Mouse (Mus musculus) intestine, embryonic 14.5 days (tissue): ENCODE measurements around the gene Pla2g6. TPM values are rescaled to one million over a fixed set of nuclear protein-coding genes. Genes with fewer than 3 reads are reported as not detected.
A peak's percentile ranks its signal among the peaks of the same experiment; 100 is the strongest.

Source experiments
- ATAC-seq: fragments of 200-750 bp; cut with Nextera tagmentation; replicated peaks from 2 replicates; pipeline ENCODE4 v1.8.0; 2017; ENCODE audit warnings: low read depth, moderate number of reproducible peaks, moderate TSS enrichment, moderate library complexity; ENCODE audit not compliant: low FRiP score, low TSS enrichment
- DNase-seq: peaks from one replicate; pipeline ENCODE4 v3.0.0-alpha.2; 2018; ENCODE audit warnings: low spot score
- H3K27ac ChIP-seq: fragments of 300-500 bp; sonication (generic); 2 replicates; pipeline ENCODE4 v1.5.1; 2014; ENCODE audit warnings: low read depth, mild to moderate bottlenecking, control low read depth
- H3K27me3 ChIP-seq: fragments of 300-500 bp; sonication (generic); replicated peaks from 2 replicates; pipeline ENCODE4 v1.6.1; 2014; ENCODE audit warnings: low read length, control low read depth; ENCODE audit not compliant: control insufficient read depth, insufficient read depth
- H3K36me3 ChIP-seq: fragments of 300-500 bp; sonication (generic); 2 replicates; pipeline ENCODE4 v1.6.1; 2014; ENCODE audit warnings: low read length, control low read depth; ENCODE audit not compliant: control insufficient read depth, insufficient read depth
- H3K4me1 ChIP-seq: fragments of 300-500 bp; sonication (generic); replicated peaks from 2 replicates; pipeline ENCODE4 v1.6.1; 2014; ENCODE audit warnings: low read length, control low read depth, mixed read lengths; ENCODE audit not compliant: control insufficient read depth, insufficient read depth
- H3K4me2 ChIP-seq: fragments of 300-500 bp; sonication (generic); 2 replicates; pipeline ENCODE4 v1.6.1; 2014; ENCODE audit warnings: low read length
- H3K4me3 ChIP-seq: fragments of 300-500 bp; sonication (generic); 2 replicates; pipeline ENCODE4 v1.5.1; 2014; ENCODE audit warnings: low read depth, low read length, control low read depth, mixed read lengths
- H3K9ac ChIP-seq: fragments of 300-500 bp; sonication (generic); 2 replicates; pipeline ENCODE4 v1.6.1; 2014; ENCODE audit warnings: mild to moderate bottlenecking, low read length
- H3K9me3 ChIP-seq: fragments of 300-500 bp; sonication (generic); 2 replicates; pipeline ENCODE4 v1.6.1; 2016; ENCODE audit warnings: low read length, control low read depth; ENCODE audit not compliant: control insufficient read depth
- WGBS: fragments of 180-500 bp; shearing (Covaris S2); extraction: QIAGEN DNeasy Blood & Tissue Kit; methylation state at CpG from one replicate; pipeline ENCODE4 v1.1.7; 2014; 5-methylcytosine and 5-hydroxymethylcytosine counted together
- polyA plus RNA-seq: library from polyadenylated mRNA; unstranded; fragments of >200 nt; fragmentation: Nextera tagmentation; extraction: Ambion mirVana; gene quantifications from 2 replicates; pipeline ENCODE4 v1.2.1, GENCODE M21; 2014

Gene Pla2g6
- polyA plus RNA-seq, 1 experiment from 2014 or later, result 20.7 TPM

DNA sequence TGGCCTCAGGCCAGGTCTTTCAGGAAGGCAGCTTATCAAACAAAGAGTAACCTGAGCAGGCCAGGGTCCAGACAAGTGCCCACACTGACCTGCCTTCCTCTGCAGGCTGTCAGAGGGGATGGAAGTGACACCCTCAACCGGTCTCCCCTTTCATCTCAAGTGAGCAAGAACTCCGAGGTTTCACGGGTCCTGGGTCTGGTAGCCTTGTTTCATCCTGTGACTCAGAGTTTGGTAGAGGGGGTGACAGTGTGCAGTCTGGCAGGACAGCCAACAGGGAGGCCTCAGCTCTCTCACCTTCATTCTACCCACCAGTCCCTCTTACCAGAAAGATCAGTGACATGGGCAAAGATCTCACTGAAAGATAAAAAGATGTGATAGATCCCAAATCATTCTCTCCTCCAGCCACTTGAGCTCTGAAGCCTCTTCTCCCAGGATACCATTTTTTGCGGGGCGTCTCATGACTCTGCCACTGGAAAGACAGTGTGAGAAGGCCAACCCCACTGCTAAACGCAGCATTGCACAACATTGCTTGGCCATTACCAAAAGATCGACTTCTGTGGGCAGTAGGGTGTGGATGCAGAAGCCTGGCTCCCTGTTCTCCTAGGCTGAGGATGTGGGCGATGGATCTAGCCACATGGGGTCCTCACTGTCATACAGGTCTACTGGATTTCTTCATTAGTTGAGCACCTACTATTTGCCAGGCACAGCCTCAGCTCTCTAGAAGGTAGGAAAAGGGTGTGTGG, 18.0 kb upstream of the Pla2g6 start, which contains the start of gene Maff:
Gene Maff, plus strand, starts transcription at position 571 of the 743 bp plus-strand sequence.
- H3K9me3 ChIP-seq, result 0 out of 2 replicates have a peak, but pooled peaks cover 2% of the 10 kb centered on the region
- ATAC-seq, result no peak
- peak within 1 kb of the TSS; percentile 87 for H3K9ac ChIP-seq
- H3K27me3 ChIP-seq, result no peaks in the 10 kb centered on the region
- DNase-seq, result no peak
- H3K36me3 ChIP-seq, result no peaks in the 10 kb centered on the region
- H3K4me3 ChIP-seq, result peak within 1 kb of the TSS; percentile 73
- 56% methylated on average over 8 of the region's 8 CpGs for WGBS
- peak within 1 kb of the TSS; percentile 99 for H3K27ac ChIP-seq
- peaks cover 7% of the 10 kb centered on the region for H3K4me1 ChIP-seq
- peak within 1 kb of the TSS; percentile 82 for H3K4me2 ChIP-seq

DNA sequence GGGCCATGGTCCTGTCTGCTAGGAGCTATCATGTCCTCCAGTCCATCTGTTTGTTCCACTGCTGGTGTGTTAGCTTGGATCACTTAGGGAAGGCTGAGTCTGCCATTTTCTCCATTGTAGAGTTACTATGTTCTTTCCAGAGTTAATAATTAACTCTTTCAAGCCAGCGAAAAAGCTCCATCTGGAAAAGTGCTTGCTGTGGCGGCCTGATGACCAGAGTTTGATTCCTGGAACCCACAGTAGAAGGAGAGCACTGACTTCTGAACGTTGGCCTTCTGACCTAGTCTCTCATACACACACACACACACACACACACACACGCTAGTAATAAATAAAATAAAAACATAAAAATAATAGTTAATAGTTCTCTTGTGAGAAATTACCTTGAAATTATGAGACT, 16.4 kb upstream of the Pla2g6 start:
- Histone ChIP-seq H3K27ac (no peak overlapping the region), H3K4me2 (no peak overlapping the region), H3K9me3 (0 out of 2 replicates have a peak, but pooled peaks cover 2% of the 10 kb centered on the region), H3K27me3 (no peaks in the 10 kb centered on the region), H3K36me3 (no peaks in the 10 kb centered on the region), H3K9ac (no peak overlapping the region), H3K4me3 (no peak overlapping the region), H3K4me1 (peaks cover 3% of the 10 kb centered on the region; the same call in 1 of the 2 replicates)
- ATAC-seq (no peak), DNase-seq (no peak)
- 67% methylated on average over 4 of the region's 4 CpGs for whole genome bisulfite sequencing

DNA sequence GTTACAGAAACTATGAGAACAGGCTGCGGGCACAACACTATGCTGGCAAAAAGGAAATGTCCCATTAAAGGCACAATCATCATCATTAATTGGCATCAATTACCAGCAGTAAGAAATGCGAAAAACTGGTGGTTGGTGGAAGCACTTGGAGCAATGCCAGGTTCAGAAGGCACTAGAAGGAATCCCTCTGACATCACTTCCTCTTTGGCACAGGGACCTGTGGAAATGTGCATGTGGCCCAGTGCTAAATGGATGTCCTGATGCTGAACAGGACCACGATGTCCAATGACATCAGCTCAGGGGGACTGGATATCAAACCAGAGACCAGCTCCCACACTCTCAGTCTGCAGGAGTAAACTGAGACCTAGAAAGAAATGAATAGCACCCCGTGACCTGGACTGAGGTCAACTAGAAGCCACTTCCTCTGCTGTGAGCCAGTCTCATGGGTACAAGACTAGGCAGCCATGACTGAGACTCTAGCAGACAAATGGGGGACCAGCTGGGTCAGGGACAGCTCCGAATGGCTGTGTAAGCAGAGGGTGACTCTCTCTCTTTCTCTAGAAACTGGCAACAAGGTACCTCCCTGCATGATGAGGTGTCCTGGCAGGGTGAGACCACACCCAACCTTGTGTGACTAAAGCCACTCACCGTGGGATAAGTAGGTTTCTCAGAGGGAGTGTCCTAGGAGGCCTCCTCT, 14.6 kb upstream of the Pla2g6 start:
- ATAC-seq, result no peak

GRCm38 (mm10) chr15:79338978-79339377, 10.8 kb upstream of the Pla2g6 start:
- ATAC-seq (no peak), DNase-seq (no peak)
- H3K9me3 ChIP-seq, result 0 out of 2 replicates have a peak, but pooled peaks cover 2% of the 10 kb centered on the region
- H3K27ac ChIP-seq, result no peak overlapping the region
- no peak overlapping the region for H3K9ac ChIP-seq
- H3K4me1 ChIP-seq, result no peaks in the 10 kb centered on the region; the same call in 1 of the 2 replicates
- 74% methylated on average over 5 of the region's 5 CpGs for WGBS
- H3K36me3 ChIP-seq, result no peaks in the 10 kb centered on the region
- H3K27me3 ChIP-seq, result no peaks in the 10 kb centered on the region
- H3K4me3 ChIP-seq, result no peak overlapping the region
- H3K4me2 ChIP-seq, result no peak overlapping the region

More for the DNA sequence above, 14.6 kb upstream of the Pla2g6 start:
- H3K9me3 ChIP-seq, result 0 out of 2 replicates have a peak, but pooled peaks cover 2% of the 10 kb centered on the region
- no peak overlapping the region for H3K9ac ChIP-seq
- no peaks in the 10 kb centered on the region for H3K36me3 ChIP-seq
- H3K27me3 ChIP-seq, result no peaks in the 10 kb centered on the region
- no peak overlapping the region for H3K4me3 ChIP-seq
- no peak overlapping the region for H3K4me2 ChIP-seq
- WGBS, result 70% methylated on average over 6 of the region's 6 CpGs
- DNase-seq, result no peak
- H3K4me1 ChIP-seq, result no peaks in the 10 kb centered on the region
- H3K27ac ChIP-seq, result no peak overlapping the region

DNA sequence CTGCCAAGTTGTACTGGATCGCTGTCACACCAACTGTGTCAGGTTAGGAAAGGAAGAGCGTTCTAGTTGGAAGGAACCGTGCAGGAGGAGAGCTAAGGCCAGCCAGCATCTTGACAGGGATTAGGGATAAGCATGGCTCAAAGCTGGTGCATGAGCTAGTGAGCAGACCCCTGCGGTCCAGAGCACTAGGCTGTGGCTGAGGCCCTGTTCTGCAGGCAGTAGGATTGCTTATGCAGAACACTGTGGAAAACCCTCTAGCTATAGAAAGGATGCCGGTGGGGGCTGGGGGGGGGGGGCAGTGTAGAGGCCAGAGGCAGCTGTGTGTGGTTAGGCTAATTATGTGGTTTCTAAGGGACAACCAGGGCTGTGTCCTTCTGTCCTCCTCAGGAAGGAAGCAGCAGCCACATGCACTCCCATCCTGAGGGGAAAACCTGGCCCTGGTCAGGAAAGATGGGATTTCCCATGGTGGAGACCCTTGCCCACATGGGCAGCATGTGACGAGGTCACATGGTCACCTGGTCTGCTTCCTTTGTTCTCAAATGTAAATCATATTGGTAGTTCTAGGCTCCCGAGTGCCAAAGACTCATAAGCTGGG, 7.0 kb upstream of the Pla2g6 start:
- DNase-seq, result no peak
- no peak overlapping the region for H3K4me2 ChIP-seq
- no peaks in the 10 kb centered on the region for H3K36me3 ChIP-seq
- H3K9ac ChIP-seq, result no peak overlapping the region
- H3K9me3 ChIP-seq, result no peaks in the 10 kb centered on the region
- no peak for ATAC-seq
- WGBS, result 54% methylated on average over 7 of the region's 7 CpGs
- H3K4me3 ChIP-seq, result no peak overlapping the region
- H3K4me1 ChIP-seq, result no peaks in the 10 kb centered on the region; the same call in 1 of the 2 replicates
- H3K27ac ChIP-seq, result no peak overlapping the region
- no peaks in the 10 kb centered on the region for H3K27me3 ChIP-seq

GRCm38 (mm10) chr15:79333409-79333808, 5.2 kb upstream of the Pla2g6 start:
- Histone ChIP-seq H3K4me2 (no peak overlapping the region), H3K4me3 (no peak overlapping the region), H3K27ac (no peak overlapping the region), H3K36me3 (no peaks in the 10 kb centered on the region), H3K9me3 (no peaks in the 10 kb centered on the region), H3K9ac (no peak overlapping the region), H3K27me3 (no peaks in the 10 kb centered on the region), H3K4me1 (peaks cover 2% of the 10 kb centered on the region; the same call in 1 of the 2 replicates)
- ATAC-seq, result no peak
- WGBS, result 47% methylated on average over 4 of the region's 4 CpGs
- DNase-seq, result no peak

- no peaks in the 10 kb centered on the region for H3K36me3 ChIP-seq
These were observed 2.3 kb upstream of the Pla2g6 start for GRCm38 (mm10) chr15:79330521-79330920.

DNA sequence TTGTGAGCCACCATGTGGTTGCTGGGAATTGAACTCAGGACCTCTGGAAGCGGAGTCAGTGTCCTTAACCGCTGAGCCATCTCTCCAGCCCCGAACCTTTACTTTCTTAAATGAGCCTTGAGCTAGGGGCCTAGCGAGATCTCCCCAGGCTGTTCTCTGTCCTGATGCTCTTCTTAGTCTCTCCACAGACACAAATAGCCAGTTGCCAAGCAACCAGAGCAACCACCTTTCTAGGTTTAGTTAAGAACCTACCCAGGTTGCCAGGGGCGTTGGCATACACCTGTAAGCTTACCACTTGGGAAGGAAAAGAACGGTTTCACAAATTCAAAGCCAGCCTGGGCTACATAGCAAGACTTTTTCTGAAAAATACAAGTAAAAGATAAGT, 1.8 kb upstream of the Pla2g6 start:
- H3K27ac ChIP-seq, result no peak overlapping the region
- DNase-seq, result no peak
- WGBS, result 82% methylated on average over 6 of the region's 6 CpGs
- no peaks in the 10 kb centered on the region for H3K27me3 ChIP-seq
- peaks cover 12% of the 10 kb centered on the region for H3K4me1 ChIP-seq
- H3K4me2 ChIP-seq, result no peak overlapping the region
- H3K4me3 ChIP-seq, result no peak overlapping the region
- ATAC-seq, result no peak
- H3K9me3 ChIP-seq, result no peaks in the 10 kb centered on the region
- no peak overlapping the region for H3K9ac ChIP-seq
- H3K36me3 ChIP-seq, result no peaks in the 10 kb centered on the region

More at GRCm38 (mm10) chr15:79330521-79330920, 2.3 kb upstream of the Pla2g6 start:
- H3K9me3 ChIP-seq, result no peaks in the 10 kb centered on the region
- DNase-seq, result no peak
- H3K9ac ChIP-seq, result no peak overlapping the region
- WGBS, result 47% methylated on average over 4 of the region's 4 CpGs
- H3K27ac ChIP-seq, result no peak overlapping the region
- ATAC-seq, result no peak
- no peaks in the 10 kb centered on the region for H3K27me3 ChIP-seq
- H3K4me2 ChIP-seq, result no peak overlapping the region
- peaks cover 12% of the 10 kb centered on the region for H3K4me1 ChIP-seq
- H3K4me3 ChIP-seq, result no peak overlapping the region
